Mouse (Mus musculus): ENCODE results near the gene Gusb.

DNA sequence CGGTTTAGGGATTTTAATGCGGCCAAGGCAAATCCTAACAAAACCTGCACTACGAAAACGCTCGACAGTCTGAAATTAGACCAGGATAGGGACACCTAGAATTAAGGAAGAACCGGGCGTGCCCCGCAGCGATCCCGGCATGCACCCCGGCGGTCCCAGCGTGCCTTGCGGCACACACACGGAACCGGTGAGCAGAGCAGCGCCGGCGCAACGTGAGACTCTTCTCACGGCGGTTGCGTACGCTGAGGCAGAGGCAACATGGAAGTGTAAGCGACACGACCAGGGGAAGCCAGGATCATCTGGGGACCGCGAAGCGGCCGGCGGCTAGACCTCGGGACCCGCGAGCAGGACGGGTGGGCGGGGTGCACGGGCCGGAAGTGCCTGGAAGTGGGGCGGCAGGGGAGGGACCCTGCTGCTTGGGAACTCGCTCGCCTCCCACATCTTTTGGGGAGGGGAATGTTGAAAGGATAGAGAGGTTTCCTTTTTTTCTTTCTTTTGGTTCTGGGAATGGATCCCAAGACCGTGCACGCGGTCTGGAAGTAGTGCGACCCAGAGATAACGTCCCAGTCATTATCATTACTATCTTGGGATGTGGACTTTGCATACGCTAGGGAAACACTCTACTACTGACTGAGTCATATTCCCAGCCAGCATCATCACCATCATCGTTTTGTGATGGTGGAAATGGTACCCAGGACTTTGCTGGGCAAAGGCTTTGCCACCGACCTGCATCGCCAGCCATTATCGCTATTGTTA, 26.5 kb upstream of the Gusb start, which contains the start of the genes Asl and Crcp:
- no peak for TF ChIP-seq CTCF (IDR thresholded peaks at IDR 0.05; ENCODE audit: borderline replicate concordance, control insufficient read depth, extremely low read depth, insufficient read depth, low read length, poor library complexity)
- TF ChIP-seq POLR2A (IDR thresholded peaks at IDR 0.05; ENCODE audit: control insufficient read depth, extremely low read depth, insufficient read depth, low read length, poor library complexity), result peak; percentile 53; the same call in 1 of the 2 replicates

Data from thymus, adult 2 months (tissue).